Mouse (Mus musculus) stomach, postnatal 0 days (tissue): ENCODE results near the gene Grm6.

Experiments used
- CTCF ChIP-seq: IDR thresholded peaks from 2 replicates; pipeline ENCODE4 v1.5.1; 2016; ENCODE audit warnings: antibody characterized with exemption, low read depth, mild to moderate bottlenecking, moderate library complexity
- EP300 ChIP-seq: optimal IDR thresholded peaks from 2 replicates; pipeline ENCODE3; 2016; ENCODE audit warnings: antibody characterized with exemption

DNA sequence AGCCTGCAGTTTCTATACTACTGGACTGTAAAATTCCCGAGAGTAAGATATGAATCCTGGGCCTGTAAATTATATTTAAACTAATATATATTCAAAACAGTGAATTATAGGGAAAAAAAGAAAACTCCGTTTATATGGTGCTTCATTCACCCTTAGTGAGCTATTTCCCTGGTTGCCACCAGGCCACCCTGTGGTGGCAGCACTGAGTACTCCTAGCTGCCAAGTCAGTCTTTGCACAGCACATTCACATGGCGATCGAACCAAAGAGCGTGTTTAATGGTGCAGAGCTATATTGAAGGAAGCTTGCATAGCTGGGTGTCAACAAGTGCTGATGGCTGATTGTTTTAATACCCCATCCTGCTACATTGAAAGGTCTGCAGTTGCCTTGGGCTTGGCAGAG lies 3.4 kb upstream of the Grm6 start:
- no peak for TF ChIP-seq EP300
- TF ChIP-seq CTCF, result peak; percentile 59
